Mouse (Mus musculus): ENCODE data around the gene Nckap1l.
"Not testable (repeated sequence)": the region's sequence is repeated elsewhere in the genome, so short reads cannot be mapped to it uniquely, and the experiment has no call there.

The Nckap1l gene

GRCm38 (mm10) chr15:103453551-103454218 lies at the start of gene Nckap1l:
Gene Nckap1l (plus strand): TSS chr15:103453794.
- peak; percentile 88 for DNase-seq

- DNase-seq: not testable (repeated sequence)
These were observed 48.0 kb upstream of the Nckap1l start for GRCm38 (mm10) chr15:103405586-103405985.

GRCm38 (mm10) chr15:103427017-103427416 lies 26.6 kb upstream of the Nckap1l start:
- no peak for DNase-seq

- no peak for DNase-seq
These were observed 23.4 kb upstream of the Nckap1l start, which contains the start of gene Gtsf1 for GRCm38 (mm10) chr15:103430241-103430640. Gene Gtsf1 (minus strand): TSS chr15:103430470.

- DNase-seq: not testable (repeated sequence)
These were observed 7.6 kb upstream of the Nckap1l start for GRCm38 (mm10) chr15:103445966-103446365.

- DNase-seq: no peak
These were observed 5.2 kb upstream of the Nckap1l start, which contains the start of gene Gtsf2 for GRCm38 (mm10) chr15:103448369-103448768. Gene Gtsf2 (minus strand): TSS chr15:103448469.

GRCm38 (mm10) chr15:103454449-103454848 lies 855 bp downstream of the Nckap1l start:
- DNase-seq: no peak

GRCm38 (mm10) chr15:103462539-103463261 lies 9.1 kb downstream of the Nckap1l start:
- DNase-seq: peak; percentile 63

- DNase-seq: no peak
These were observed 18.0 kb downstream of the Nckap1l start for GRCm38 (mm10) chr15:103471488-103472194.

GRCm38 (mm10) chr15:103472265-103472664 lies 18.7 kb downstream of the Nckap1l start:
- no peak for DNase-seq

- DNase-seq: no peak
These were observed 19.6 kb downstream of the Nckap1l start for GRCm38 (mm10) chr15:103473182-103473581.

- no peak for DNase-seq
These were observed 20.2 kb downstream of the Nckap1l start for GRCm38 (mm10) chr15:103473769-103474168.

GRCm38 (mm10) chr15:103479080-103479606 lies 25.5 kb downstream of the Nckap1l start:
- DNase-seq: no peak

GRCm38 (mm10) chr15:103480129-103480528 lies 26.5 kb downstream of the Nckap1l start:
- DNase-seq: no peak

GRCm38 (mm10) chr15:103482488-103482887 lies 28.9 kb downstream of the Nckap1l start:
- no peak for DNase-seq

GRCm38 (mm10) chr15:103484490-103484889 lies 30.9 kb downstream of the Nckap1l start:
- no peak for DNase-seq

- no peak for DNase-seq
These were observed 31.5 kb downstream of the Nckap1l start for GRCm38 (mm10) chr15:103485106-103485505.

- no peak for DNase-seq
These were observed 33.1 kb downstream of the Nckap1l start for GRCm38 (mm10) chr15:103486658-103487057.

GRCm38 (mm10) chr15:103488336-103488735 lies 34.7 kb downstream of the Nckap1l start:
- no peak for DNase-seq

- DNase-seq: no peak
These were observed 42.9 kb downstream of the Nckap1l start for GRCm38 (mm10) chr15:103496204-103497140.

- DNase-seq: no peak
These were observed 44.6 kb downstream of the Nckap1l start for GRCm38 (mm10) chr15:103498157-103498556.

- no peak for DNase-seq
These were observed 47.1 kb downstream of the Nckap1l start for GRCm38 (mm10) chr15:103500723-103501122.

All from layer of hippocampus, adult 9-11 months (tissue).